Mouse (Mus musculus) heart, embryonic 16.5 days (tissue): ENCODE measurements around the gene Slc16a5. TPM values are rescaled to one million over a fixed set of nuclear protein-coding genes. Genes with fewer than 3 reads are reported as not detected.

ENCODE experiments used
- ATAC-seq: fragments of 200-750 bp; cut with Nextera tagmentation; replicated peaks from 2 replicates; pipeline ENCODE4 v1.8.0; 2017; ENCODE audit warnings: moderate number of reproducible peaks; ENCODE audit not compliant: insufficient read depth, low FRiP score; ENCODE audit errors: extremely low read depth
- H3K27ac ChIP-seq: fragments of 300-500 bp; sonication (generic); 2 replicates; pipeline ENCODE4 v1.5.1; 2014; ENCODE audit warnings: mild to moderate bottlenecking, low read length, control low read depth, moderate library complexity
- H3K27me3 ChIP-seq: fragments of 300-500 bp; sonication (generic); 2 replicates; pipeline ENCODE4 v1.6.1; 2014; ENCODE audit warnings: low read length, mixed read lengths; ENCODE audit not compliant: control insufficient read depth, insufficient read depth
- H3K36me3 ChIP-seq: fragments of 300-500 bp; sonication (generic); 2 replicates; pipeline ENCODE4 v1.6.1; 2014; ENCODE audit not compliant: control insufficient read depth, insufficient read depth
- H3K4me1 ChIP-seq: fragments of 300-500 bp; sonication (generic); 2 replicates; pipeline ENCODE4 v1.6.1; 2014; ENCODE audit warnings: low read length, mixed read lengths; ENCODE audit not compliant: control insufficient read depth, insufficient read depth
- H3K4me2 ChIP-seq: fragments of 300-500 bp; sonication (generic); 2 replicates; pipeline ENCODE4 v1.6.1; 2014; ENCODE audit warnings: low read depth, mild to moderate bottlenecking, control low read depth, low read length
- H3K4me3 ChIP-seq: fragments of 300-500 bp; sonication (generic); 2 replicates; pipeline ENCODE4 v1.5.1; 2014; ENCODE audit warnings: mild to moderate bottlenecking, control low read depth, low read length
- H3K9ac ChIP-seq: fragments of 300-500 bp; sonication (generic); 2 replicates; pipeline ENCODE4 v1.6.1; 2014; ENCODE audit warnings: low read length, control low read depth
- H3K9me3 ChIP-seq: fragments of 300-500 bp; sonication (generic); replicated peaks from 2 replicates; pipeline ENCODE4 v1.6.1; 2016; ENCODE audit warnings: low read length; ENCODE audit not compliant: control insufficient read depth
- WGBS: fragments of 180-500 bp; shearing (Covaris S2); extraction: QIAGEN DNeasy Blood & Tissue Kit; methylation state at CpG from one replicate; pipeline ENCODE4 v1.1.7; 2014; 5-methylcytosine and 5-hydroxymethylcytosine counted together
- polyA plus RNA-seq: library from polyadenylated mRNA; unstranded; fragments of >200 nt; fragmentation: Nextera tagmentation; extraction: Ambion mirVana; gene quantifications from 2 replicates; pipeline ENCODE4 v1.2.1, GENCODE M21; 2015

Gene Slc16a5
- polyA plus RNA-seq, 1 experiment from 2014 or later: 12.9 TPM

DNA sequence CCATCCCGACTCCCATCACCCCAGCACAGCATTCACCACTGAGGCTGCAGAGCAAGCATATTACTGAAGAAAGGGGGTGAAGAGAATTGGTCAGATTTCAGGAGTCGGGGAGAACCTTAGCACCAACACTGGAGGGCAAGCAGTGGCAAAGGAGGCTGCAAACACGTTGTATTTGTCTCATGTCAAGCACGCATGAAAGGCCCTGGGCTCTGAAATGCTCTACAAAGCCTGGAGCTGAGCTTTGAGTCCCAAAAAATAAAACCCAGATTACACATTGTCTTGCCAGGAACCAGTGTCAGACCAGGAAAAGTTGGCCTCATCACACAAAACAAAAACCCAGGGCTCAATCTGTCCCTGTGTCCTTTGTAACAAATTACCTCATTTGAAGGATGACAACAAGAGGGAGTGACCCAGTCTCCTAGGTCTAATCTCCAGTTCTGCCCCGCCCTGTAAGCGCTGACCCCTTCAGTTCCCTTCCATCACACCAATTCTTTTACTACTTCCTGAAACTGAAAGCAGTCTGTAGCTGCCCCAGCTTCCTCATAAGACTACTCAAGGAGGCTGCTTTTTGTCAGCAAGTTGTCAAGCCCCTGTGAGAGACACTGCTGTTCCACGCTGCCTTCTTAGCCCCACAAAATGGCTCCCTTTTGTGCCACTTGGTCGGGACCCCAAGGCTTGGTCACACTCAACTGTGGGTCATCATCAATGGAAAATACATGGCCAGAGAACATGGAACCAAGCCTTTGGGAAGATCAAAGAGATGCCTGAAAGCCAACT lies 50.3 kb downstream of the Slc16a5 start:
- Histone ChIP-seq H3K4me3 (peak overlapping the region; percentile 93), H3K27me3 (no peaks in the 10 kb centered on the region), H3K4me1 (peaks cover 51% of the 10 kb centered on the region), H3K9ac (peak overlapping the region; percentile 98), H3K36me3 (no peaks in the 10 kb centered on the region), H3K27ac (peak overlapping the region; percentile 90), H3K9me3 (no peaks in the 10 kb centered on the region), H3K4me2 (peak overlapping the region; percentile 94)
- 20% methylated on average over 8 of the region's 8 CpGs for WGBS
- no peak for ATAC-seq

DNA sequence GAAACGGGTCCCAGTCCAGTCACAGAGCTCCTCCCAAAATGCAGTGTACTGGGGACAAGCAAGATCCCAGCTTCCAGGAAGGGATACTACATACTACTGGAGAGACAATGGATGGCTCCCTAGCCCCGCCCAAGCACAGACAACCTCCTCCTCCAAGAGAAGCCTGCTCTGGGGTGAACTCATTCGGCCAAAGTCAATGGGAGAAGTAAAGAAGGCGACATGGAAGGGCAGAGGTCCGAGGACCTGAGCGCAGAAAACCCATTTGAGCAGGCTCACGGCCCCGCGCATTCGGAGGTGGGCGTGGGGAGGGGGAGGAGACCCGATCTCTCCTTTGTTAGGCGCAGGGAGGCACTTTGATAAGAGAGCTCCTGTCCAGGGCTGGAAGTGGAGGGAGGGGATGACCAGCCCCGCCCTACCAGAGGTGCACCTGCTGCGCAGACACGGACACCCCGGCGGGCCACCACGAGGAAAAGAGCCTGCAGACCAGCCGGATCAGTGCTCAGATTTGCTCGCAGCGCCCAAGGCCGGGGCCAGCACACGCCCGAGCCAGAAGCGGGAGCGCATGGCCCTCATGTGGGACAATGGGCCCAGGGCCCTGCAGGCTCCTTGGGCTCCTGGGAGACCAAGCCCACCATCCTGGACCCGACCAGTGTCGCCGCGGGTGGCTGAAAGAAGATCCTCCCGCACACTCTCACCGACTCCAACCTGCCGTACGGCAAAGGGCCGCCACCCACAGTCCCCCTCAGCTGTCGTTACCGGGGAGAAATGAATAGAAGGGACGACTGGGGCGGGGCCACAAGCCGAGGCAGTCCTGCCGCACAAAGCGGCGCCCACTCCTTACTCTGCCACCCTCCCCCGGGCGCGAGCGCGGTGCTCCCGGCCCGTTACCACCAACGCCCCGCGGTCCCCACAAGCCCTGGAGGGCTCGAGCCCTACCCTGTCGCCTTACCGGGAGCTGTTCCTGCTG lies 51.3 kb downstream of the Slc16a5 start:
- Histone ChIP-seq H3K9me3 (no peaks in the 10 kb centered on the region), H3K27me3 (no peaks in the 10 kb centered on the region), H3K36me3 (no peaks in the 10 kb centered on the region), H3K9ac (peak overlapping the region; percentile 98), H3K4me2 (peak overlapping the region; percentile 94), H3K27ac (peak overlapping the region; percentile 90), H3K4me3 (peak overlapping the region; percentile 93), H3K4me1 (peaks cover 45% of the 10 kb centered on the region)
- peak; percentile 50 for ATAC-seq
- under 1% methylated on average over 57 of the region's 57 CpGs for WGBS

DNA sequence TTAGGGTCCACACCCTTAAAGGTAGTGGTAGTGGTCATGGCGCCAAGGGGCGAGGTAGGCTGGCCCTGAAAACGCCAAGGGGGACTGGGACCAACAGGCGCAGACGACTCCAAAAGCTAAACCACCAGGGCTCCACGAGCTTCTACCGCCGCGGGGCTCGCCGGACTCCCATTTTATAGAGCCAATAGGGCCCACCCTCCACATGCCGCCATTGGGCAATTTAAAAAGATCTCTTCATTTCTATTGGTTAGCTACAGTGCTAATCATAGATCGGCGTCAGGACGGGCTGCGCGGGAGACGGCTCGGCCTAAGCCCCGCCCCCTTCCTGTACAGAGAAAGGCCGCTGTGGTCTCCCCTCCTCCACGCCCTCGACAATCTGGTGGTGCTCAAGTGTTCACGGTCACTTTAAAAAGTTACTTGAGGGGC lies 52.0 kb downstream of the Slc16a5 start, which contains the start of gene Jpt1:
Jpt1 (minus strand) TSS at position 150 of the 426 bp plus-strand sequence.
- Histone ChIP-seq H3K9ac (peak within 1 kb of the TSS; percentile 98), H3K27me3 (no peaks in the 10 kb centered on the region), H3K27ac (peak within 1 kb of the TSS; percentile 90), H3K9me3 (no peaks in the 10 kb centered on the region), H3K36me3 (no peaks in the 10 kb centered on the region), H3K4me1 (peaks cover 43% of the 10 kb centered on the region), H3K4me2 (peak within 1 kb of the TSS; percentile 94), H3K4me3 (peak within 1 kb of the TSS; percentile 93)
- WGBS: 0% methylated on average over 24 of the region's 24 CpGs
- ATAC-seq: peak; percentile 97

DNA sequence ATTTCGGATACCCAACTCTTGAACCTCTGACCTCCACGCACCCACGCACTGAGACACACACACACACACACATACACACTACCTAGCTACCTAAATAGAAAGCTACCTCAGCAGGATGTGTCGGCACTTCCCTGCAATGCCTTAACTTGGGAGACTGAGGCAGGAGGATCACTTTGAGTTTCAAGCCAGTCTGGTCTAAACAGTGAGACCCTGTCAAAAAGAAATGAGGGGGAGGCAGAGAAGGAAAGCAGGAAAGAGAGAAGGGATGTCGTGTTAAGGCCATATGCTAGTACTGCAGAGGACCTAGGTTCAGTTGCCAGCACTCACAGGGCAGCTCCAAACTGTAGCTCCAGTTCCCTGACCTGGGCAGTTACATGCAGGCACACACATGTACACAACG lies 52.7 kb downstream of the Slc16a5 start:
- H3K9me3 ChIP-seq: no peaks in the 10 kb centered on the region
- 0 out of 2 replicates have a peak overlapping the region, but pooled peaks have one; percentile 14 for H3K27ac ChIP-seq
- no peaks in the 10 kb centered on the region for H3K36me3 ChIP-seq
- WGBS: 66% methylated on average over 6 of the region's 6 CpGs
- H3K27me3 ChIP-seq: no peaks in the 10 kb centered on the region
- no peak overlapping the region for H3K9ac ChIP-seq
- peaks cover 42% of the 10 kb centered on the region for H3K4me1 ChIP-seq
- H3K4me2 ChIP-seq: no peak overlapping the region
- H3K4me3 ChIP-seq: no peak overlapping the region
- ATAC-seq: no peak

DNA sequence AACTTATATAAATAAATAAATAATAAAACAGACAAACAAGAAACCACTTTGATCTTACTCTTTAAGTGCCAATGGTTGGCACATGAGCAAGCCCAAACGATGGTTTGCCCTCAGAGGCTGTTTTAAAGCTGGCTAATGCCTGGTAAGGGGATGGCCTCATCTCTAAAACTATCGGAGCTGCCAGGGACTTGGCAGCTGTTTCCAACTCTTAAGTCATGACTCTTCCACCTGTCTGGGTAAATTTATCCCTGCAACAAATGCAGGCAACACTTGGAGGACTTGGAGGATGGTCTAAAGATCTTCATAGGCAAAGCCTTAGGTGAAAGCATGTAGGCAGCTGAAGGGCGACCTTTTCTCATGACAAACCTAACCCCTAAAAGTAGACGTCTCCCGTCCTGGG lies 54.7 kb downstream of the Slc16a5 start:
- Histone ChIP-seq H3K36me3 (no peaks in the 10 kb centered on the region), H3K4me3 (no peak overlapping the region), H3K4me1 (peaks cover 30% of the 10 kb centered on the region), H3K4me2 (no peak overlapping the region), H3K9ac (no peak overlapping the region), H3K27me3 (no peaks in the 10 kb centered on the region), H3K27ac (no peak overlapping the region), H3K9me3 (no peaks in the 10 kb centered on the region)
- ATAC-seq: no peak
- WGBS: 72% methylated on average over 5 of the region's 5 CpGs

DNA sequence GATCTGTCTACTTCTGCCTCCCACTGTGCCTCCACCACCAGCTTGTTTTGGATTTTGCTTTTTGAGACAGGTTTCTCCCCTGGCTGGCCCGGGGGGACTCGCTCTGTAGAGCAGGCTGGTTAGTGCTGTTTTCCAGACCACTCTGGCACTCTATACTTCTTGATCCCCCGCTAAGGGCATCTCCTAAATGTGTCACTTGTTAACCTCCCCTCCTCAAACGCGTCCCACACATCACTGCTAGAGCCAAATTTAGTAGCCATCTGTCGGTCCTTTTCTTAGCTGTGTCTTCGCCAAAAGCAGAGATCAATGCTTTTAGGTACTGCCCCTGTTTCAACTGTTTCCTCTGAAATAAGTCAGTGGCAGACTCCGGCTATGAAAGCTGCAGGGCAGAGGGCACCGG lies 56.4 kb downstream of the Slc16a5 start:
- WGBS: 50% methylated on average over 9 of the region's 9 CpGs
- Histone ChIP-seq H3K27me3 (no peaks in the 10 kb centered on the region), H3K4me2 (no peak overlapping the region), H3K27ac (peak overlapping the region; percentile 56), H3K36me3 (peaks cover 3% of the 10 kb centered on the region; the same call in 1 of the 2 replicates), H3K4me3 (no peak overlapping the region), H3K9me3 (no peaks in the 10 kb centered on the region), H3K9ac (peak overlapping the region; percentile 48), H3K4me1 (peaks cover 19% of the 10 kb centered on the region)
- no peak for ATAC-seq

DNA sequence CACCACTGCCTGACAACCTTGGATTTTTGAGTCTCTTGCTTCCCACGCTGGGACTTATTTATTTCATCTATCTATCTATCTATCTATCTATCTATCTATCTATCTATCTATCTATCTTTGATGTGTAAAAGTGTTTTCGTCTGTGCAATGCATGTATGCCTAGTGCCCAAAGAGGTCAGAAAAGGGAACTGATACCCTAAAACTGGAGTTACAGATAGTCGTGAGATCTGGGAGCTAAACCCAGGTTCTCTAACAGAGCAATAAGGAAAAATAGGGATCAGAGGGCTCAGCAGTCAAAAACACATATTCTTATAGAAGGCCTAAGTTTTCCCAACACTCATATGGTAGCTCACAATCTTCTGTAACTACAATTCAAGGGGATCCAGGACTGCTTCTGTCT lies 57.3 kb downstream of the Slc16a5 start:
- H3K4me1 ChIP-seq: peaks cover 19% of the 10 kb centered on the region
- H3K36me3 ChIP-seq: peaks cover 10% of the 10 kb centered on the region; the same call in 1 of the 2 replicates
- H3K27ac ChIP-seq: peak overlapping the region; percentile 77
- no peak overlapping the region for H3K4me2 ChIP-seq
- H3K9ac ChIP-seq: no peak overlapping the region
- 79% methylated on average over 3 of the region's 3 CpGs for WGBS
- H3K9me3 ChIP-seq: no peaks in the 10 kb centered on the region
- no peak for ATAC-seq
- H3K27me3 ChIP-seq: no peaks in the 10 kb centered on the region
- H3K4me3 ChIP-seq: no peak overlapping the region

DNA sequence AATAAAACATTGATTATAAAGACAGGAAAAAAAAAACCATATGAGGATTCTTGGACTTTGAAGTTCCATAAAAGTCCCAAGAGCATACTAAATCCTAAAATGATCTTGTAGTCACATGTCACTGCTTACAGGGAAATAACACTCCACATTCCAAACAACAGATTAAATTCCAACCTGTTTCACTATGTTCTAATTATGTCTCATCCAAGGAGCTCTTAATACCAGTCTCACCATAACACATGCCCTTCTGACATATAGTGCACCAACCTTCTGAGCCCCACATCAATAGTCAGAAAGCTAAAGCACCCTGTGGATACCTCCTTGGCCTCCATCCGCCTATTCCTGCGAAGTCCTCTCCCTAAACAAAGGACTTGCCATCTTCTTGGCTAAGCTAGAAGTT lies 57.9 kb downstream of the Slc16a5 start:
- peak overlapping the region; percentile 91 for H3K27ac ChIP-seq
- H3K4me2 ChIP-seq: no peak overlapping the region

More for the DNA sequence above, 57.9 kb downstream of the Slc16a5 start:
- peaks cover 12% of the 10 kb centered on the region; the same call in 1 of the 2 replicates for H3K36me3 ChIP-seq
- peak overlapping the region; percentile 52; the same call in 1 of the 2 replicates for H3K9ac ChIP-seq
- H3K4me3 ChIP-seq: no peak overlapping the region
- 68% methylated on average over 2 of the region's 2 CpGs for WGBS
- H3K27me3 ChIP-seq: no peaks in the 10 kb centered on the region
- H3K9me3 ChIP-seq: no peaks in the 10 kb centered on the region
- peak; percentile 81 for ATAC-seq
- H3K4me1 ChIP-seq: peaks cover 17% of the 10 kb centered on the region
